Mouse (Mus musculus) inflammation-experienced regulatory T-cells (primary cell): ENCODE results near the gene Gm29609. TPM values are rescaled to one million over a fixed set of nuclear protein-coding genes. Genes with fewer than 3 reads are reported as not detected.

Experiments
- polyA plus RNA-seq, 2 experiments: library from polyadenylated mRNA; unstranded; fragments of 100-300 nt; shearing (Covaris generic); gene quantifications; one replicate each; pipeline ENCODE4 v1.2.1; 2017

The Gm29609 gene
- polyA plus RNA-seq = 1 to 10 TPM; 1.7 to 2.4 TPM

DNA sequence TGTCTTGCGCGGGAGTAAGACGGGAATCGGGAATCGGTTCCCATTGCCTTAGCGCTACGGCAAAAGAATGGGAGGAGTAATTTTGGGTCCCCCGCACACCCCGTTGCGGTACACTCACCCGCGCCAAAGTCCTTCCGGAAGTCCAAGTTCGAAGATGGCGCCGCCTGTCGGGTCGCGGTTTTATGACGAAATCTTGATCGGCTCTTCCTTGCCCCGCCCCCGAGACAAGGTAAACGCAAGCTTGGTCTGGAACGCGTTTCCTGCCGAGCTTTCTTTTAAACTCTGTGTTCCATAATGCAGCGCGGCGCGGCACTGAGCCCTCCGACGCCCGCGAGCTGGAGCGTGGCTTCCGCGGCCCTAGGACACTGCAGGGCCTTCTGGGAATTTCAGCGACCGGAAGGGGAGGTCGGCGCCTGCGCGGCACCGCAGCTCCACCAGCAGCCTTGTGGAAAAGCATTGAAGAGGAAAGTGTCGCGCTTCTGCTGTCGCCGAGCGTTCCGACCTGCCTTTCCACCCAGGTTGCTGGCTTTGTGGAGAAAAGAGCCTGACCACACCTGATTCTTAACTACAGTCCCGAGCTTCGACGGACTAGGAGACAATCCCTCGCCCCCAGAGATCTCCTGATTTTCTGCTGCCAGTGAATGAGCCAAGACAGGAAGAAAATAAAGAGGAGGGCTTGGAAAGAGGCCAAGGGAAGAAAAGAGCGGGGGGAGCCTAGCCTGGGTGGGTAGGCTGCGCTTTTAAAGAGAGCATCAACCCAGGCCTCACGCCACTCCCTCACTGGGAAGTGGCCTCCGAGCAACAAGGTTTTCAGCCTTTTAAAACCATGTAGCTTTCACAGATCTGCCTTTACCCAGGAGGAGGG, at the start of gene Gm29609, which contains the start of gene Gtf3c2:
TSS of gene Gm29609 (minus strand) at position 146 of the 865 bp plus-strand sequence.
TSS of gene Gtf3c2 (minus strand) at position 379 of the 865 bp plus-strand sequence.

DNA sequence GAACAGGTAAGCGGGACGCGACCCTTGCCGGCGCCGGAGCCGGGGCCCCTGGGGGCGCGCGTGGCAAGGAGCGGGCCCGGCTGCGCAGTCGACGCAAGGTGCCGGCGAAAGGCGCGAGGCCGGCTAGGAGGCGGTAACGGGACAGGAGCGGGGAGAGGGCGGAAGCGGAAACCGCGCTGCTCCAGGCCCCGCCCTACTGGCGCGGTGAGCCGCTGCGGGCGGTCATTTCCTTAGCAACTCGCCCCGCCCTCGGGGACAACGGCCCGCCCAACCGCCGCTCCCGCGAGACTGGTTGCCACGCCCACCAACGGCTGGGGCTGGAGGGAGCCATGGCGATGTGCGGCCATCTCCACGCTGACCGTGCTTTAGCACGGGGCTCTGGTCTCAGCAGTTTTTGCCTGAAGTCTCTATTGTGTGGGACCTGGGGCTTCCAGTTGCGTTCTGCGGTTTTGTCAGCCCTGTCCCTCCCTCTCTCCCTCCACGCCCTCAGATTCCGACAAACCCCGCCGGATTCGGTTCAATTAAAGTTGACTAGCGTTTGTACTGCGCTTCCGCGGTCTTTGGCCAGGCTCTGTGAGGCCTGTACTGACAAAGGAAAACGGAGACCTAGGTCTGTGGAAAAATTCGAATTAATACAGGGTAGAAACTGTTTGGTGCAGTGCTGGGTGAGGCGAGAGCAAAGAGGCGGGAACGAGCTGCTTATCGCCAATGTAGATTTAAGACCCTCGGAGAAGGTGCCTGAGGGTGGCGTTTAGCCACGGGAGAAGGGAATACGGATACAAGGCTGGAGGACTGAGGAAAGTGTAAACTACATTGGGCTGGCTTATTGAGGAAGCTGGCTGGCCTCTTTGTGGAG, 41.0 kb upstream of the Gm29609 start, which contains the start of gene Ppm1g:
TSS of gene Ppm1g (minus strand) at position 240 of the 856 bp plus-strand sequence.

DNA sequence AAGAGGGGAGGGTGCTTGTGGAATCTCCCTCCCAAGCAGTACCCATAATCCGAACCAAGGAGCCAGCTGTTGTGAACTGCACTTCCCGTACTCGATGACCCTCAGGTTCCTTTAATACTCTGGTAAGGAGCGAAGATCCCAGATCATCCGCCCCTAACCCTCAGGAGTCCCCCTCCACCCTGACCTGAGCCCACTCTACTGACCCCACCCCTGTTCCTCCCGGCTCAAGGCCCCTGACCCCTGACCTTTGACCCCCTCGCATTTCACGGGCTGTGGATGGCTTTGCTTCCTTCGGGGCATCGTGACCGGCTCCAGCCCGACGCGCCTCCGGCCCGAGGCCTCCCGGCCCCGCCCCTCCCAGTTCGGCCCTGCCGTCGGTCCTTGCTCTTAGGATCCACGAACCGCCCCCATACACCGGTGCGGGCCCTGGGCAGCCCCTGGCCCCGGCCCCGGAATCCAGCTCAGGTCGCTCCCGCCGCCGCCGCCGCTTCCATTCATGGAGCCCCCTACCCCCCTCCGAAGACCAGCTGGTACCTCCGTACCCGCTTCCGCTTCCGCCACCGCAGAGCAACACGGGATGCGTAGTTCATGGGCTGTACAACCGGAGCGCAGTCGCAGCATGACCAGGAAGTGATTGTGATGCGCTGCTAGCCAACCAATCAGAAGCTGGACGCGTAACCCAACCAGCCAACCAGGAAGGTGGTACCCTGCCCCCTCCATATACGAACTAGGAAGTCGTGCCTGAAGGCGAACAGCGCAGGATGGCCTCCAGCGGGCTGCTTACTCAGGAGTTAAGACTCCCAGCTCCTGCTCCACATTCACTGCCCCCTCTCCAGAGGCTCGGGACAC, 22.3 kb upstream of the Gm29609 start, which contains the start of gene Zfp513:
TSS of gene Zfp513 (minus strand) at position 562 of the 849 bp plus-strand sequence.

DNA sequence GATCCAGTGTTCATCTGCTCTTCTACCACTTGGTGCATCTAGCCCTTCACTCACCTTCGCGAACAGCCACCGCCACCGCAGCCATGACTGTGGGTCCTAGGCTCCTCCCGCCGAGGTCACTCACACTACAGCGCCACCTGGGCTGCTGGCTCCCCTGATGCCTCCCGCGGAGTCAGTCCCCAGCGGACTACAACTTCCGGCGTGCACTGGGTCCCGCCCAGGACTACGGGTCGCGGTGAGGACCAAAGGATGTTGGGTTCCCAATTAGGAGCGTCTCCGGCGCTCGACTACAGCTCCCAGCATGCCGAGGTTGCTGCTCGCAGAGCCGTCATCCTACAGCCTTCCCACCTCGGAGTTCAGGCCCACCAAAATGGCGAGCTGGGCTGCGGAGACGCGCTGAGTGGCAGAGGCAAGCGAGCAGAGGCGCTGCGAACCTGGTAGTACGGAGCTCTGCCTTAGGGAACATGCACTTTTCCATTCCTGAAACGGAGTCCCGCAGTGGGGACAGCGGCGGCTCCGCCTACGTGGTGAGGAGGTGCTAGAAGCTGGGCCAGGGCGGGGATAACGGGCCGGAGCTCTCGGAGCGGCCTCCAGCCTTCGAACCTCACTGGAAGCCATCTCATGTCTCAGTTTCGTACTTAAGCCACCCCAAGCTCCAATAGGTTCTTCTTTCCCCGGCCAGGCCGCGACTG, 13.4 kb upstream of the Gm29609 start, which contains the start of the genes Snx17 and Eif2b4:
TSS of gene Snx17 (plus strand) at position 289 of the 692 bp plus-strand sequence.
TSS of gene Eif2b4 (minus strand) at position 492 of the 692 bp plus-strand sequence.

DNA sequence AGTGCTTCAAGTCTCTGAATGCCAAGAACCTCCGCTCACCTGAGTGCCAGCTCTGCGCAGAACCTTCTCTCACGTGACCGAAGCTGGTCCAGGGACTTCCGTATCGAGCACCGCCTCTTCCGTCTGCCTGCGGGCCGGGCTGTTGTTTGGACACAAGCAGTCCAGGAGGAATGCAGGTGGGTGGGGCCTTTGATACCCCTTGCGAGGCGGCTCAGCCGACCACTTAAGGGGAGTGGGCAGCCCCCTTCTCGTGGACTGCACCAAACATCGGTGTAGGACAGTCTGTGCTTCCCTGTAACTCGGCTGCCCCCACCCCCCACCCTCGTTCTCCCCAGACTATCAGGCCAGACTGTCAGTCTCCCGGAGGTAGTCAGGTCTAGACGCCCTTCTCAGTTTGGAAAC, 25.6 kb downstream of the Gm29609 start, which contains the start of gene Mpv17:
TSS of gene Mpv17 (minus strand) at position 100 of the 402 bp plus-strand sequence.

DNA sequence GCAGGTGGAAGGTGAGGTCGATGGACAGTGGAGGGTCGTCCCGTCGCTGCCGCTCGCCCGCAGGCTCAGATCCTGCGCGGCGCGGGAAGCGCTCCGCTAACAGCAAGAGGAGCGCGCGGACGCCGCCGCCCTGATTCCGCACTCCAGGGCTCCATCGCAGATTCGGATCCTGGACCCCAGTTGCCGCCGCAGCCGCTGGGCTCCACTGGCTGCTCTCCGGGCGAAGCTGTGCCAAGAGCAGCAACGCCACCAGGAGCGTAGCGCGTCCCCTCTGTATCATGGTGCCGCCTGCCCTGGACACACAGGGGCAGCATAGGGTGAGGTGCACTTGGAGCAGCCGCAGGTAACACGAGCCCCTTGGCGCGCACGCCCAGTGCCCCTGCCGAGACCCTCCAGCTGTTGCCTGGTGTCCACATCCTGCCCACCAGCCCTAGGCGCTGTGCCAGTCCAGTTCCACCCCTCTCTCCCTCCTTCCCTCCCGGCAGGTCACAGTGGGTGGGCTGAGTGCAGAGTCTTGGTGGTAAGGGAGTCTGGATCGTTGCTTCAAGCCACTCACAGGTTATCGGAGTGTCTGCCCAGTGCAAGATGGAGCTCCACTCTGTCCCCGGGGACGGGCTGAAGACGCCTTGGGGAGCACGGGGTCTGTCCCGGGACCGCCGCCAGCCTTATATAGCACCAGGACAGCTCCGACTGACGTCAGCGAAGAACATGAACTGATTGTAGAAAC, 41.3 kb downstream of the Gm29609 start, which contains the start of gene Ucn:
TSS of gene Ucn (minus strand) at position 589 of the 727 bp plus-strand sequence.

DNA sequence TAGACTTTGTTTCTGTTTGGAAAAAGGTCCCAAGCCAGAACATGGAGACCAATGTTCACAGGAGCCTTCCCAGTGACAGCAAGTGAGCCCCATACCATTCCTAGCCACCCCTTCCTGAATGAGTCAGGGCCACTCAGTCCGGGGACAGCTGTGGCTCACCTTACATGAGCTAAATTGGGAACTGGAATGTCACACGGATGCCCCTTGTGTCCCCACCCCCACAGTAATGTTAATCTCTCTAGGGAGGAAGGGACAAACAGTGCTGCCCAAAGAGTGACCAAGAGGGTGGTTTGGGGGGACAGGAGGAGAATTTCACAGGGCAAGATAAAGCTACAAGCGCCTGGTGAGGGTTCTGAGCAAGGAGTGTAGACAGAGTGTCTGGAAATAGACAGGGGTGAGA, 63.4 kb downstream of the Gm29609 start, which contains the start of gene Trim54:
TSS of gene Trim54 (plus strand) at position 359 of the 400 bp plus-strand sequence.

DNA sequence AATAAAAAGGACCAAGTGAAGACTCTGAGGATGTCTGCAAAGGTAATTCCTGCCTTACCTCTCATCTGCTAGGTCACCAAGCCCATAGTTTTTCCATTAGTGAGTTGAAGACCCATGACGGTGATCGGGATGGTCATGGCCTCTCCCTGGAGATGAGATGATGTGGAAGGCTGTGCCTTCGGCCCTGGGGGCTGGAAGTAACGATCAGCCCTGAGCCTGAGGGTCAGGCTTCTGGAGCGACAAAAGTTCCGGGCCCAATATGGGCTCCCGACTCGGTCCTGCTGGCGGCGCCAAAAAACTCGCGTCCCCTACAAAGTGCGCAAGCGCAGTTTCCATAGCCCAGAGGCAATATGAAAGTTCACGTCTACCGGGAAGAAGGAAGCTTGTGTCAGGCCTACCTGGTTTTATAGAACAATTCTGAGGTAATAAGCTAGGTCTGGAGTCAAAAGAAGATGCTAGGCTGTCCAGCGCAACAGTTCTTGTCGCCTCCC, 71.7 kb downstream of the Gm29609 start, which contains the start of gene Slc30a3:
TSS of gene Slc30a3 (minus strand) at position 238 of the 491 bp plus-strand sequence.

DNA sequence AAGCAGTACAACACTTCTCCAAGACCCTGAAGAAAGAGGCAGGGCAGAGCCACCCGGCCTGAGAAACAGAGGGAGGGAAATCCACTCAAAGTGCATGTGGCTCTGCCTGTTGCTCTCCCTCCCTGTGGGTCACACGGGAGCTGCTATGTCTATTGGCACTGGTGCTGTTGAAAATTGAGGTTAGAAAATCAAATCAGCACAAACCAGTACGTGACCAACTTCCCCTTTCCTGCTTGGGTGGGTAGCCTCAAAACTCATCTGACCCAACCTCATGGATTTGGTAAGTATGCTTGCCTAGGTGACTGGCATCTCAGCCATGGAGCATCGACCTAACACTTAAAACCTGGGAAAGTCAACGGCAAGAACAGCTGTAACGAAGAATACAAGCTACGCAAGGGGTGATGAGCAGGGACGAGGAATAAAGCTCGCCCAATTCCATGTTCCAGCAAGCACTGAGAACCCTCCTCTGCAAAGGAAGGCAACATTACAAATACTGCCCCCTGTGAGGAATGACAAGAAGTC, 73.8 kb downstream of the Gm29609 start, which contains the start of gene Dnajc5g:
TSS of gene Dnajc5g (plus strand) at position 472 of the 522 bp plus-strand sequence.

Other genes with a start within 250 kb of the Gm29609 start
- gene Cgref1, start 234.3 kb downstream of the Gm29609 start, polyA plus RNA-seq = under 1 TPM in 1 of 2 experiments, not detected in 1; 0.22 TPM
- 100 to 1,000 TPM; 191 to 210 TPM for gene Preb, start 219.6 kb downstream of the Gm29609 start, polyA plus RNA-seq
- not detected for gene Tcf23, start 211.2 kb downstream of the Gm29609 start, polyA plus RNA-seq
- 100 to 1,000 TPM in 1 of 2 experiments, 10 to 100 TPM in 1; 82.7 to 103 TPM for gene Atraid, start 131.6 kb downstream of the Gm29609 start, polyA plus RNA-seq
- 10 to 100 TPM in 1 of 2 experiments, 1 to 10 TPM in 1; 7.0 to 10.5 TPM for gene Slc5a6, start 131.0 kb downstream of the Gm29609 start, polyA plus RNA-seq
- 10 to 100 TPM; 21.6 to 30.3 TPM for gene Cad, start 125.1 kb downstream of the Gm29609 start, polyA plus RNA-seq
- gene Dnajc5g, start 73.6 kb downstream of the Gm29609 start, polyA plus RNA-seq = not detected
- gene Slc30a3, start 71.7 kb downstream of the Gm29609 start, polyA plus RNA-seq = 1 to 10 TPM in 1 of 2 experiments, under 1 TPM in 1; 0.29 to 2.5 TPM
- not detected for gene Trim54, start 63.2 kb downstream of the Gm29609 start, polyA plus RNA-seq
- gene Ucn, start 41.1 kb downstream of the Gm29609 start, polyA plus RNA-seq = not detected
- 10 to 100 TPM; 38.8 to 51.5 TPM for gene Mpv17, start 25.7 kb downstream of the Gm29609 start, polyA plus RNA-seq
- 10 to 100 TPM; 73.6 to 89.2 TPM for gene Gtf3c2, start 233 bp upstream of the Gm29609 start, polyA plus RNA-seq
- 100 to 1,000 TPM; 120 to 152 TPM for gene Snx17, start 13.3 kb upstream of the Gm29609 start, polyA plus RNA-seq
- 10 to 100 TPM; 71.7 to 76.4 TPM for gene Eif2b4, start 13.5 kb upstream of the Gm29609 start, polyA plus RNA-seq
- 10 to 100 TPM; 25.1 to 30.7 TPM for gene Zfp513, start 22.4 kb upstream of the Gm29609 start, polyA plus RNA-seq
- gene Ppm1g, start 40.8 kb upstream of the Gm29609 start, polyA plus RNA-seq = 100 to 1,000 TPM; 130 to 173 TPM
- gene Nrbp1, start 61.0 kb upstream of the Gm29609 start, polyA plus RNA-seq = 100 to 1,000 TPM; 183 to 222 TPM
- gene Gm9970, start 61.3 kb upstream of the Gm29609 start, polyA plus RNA-seq = 1 to 10 TPM in 1 of 2 experiments, under 1 TPM in 1; 0.40 to 1.1 TPM
- 10 to 100 TPM; 42.9 to 53.5 TPM for gene Krtcap3, start 71.8 kb upstream of the Gm29609 start, polyA plus RNA-seq
- gene Ift172, start 111.2 kb upstream of the Gm29609 start, polyA plus RNA-seq = 10 to 100 TPM in 1 of 2 experiments, 1 to 10 TPM in 1; 6.7 to 10.3 TPM
- gene Fndc4, start 116.2 kb upstream of the Gm29609 start, polyA plus RNA-seq = under 1 TPM; 0.16 to 0.71 TPM
- gene Gckr, start 117.5 kb upstream of the Gm29609 start, polyA plus RNA-seq = under 1 TPM; 0.07 to 0.99 TPM